Mouse (Mus musculus): ENCODE measurements at regions not wholly inside any gene's neighbourhood (a gene's known extent, or its start where the extent isn't known, plus 50 kb on each side); places are given as distances from the start of the nearest gene placed in this dataset.
A peak's percentile ranks its signal among the peaks of the same experiment; 100 is the strongest.

GRCm38 (mm10) chr8:88883751-88884390 is 160.1 kb downstream of the Sall1 start:
- intact Hi-C loops (cut with DNase I): no loop called here
- Histone ChIP-seq H3K4me3 (no peak overlapping the region), H3K27ac (no peak overlapping the region), H3K27me3 (ENCODE audit: control insufficient read depth, insufficient read depth, low read length) (no peaks in the 10 kb centered on the region), H3K9ac (ENCODE audit: low read depth, low read length) (no peak overlapping the region), H3K4me1 (ENCODE audit: control insufficient read depth, insufficient read depth, low read length) (peaks cover 2% of the 10 kb centered on the region), H3K79me2 (replicated peaks; ENCODE audit: control insufficient read depth, insufficient read depth, low read length) (no peaks in the 10 kb centered on the region), H3K36me3 (ENCODE audit: control insufficient read depth, insufficient read depth, low read length) (no peaks in the 10 kb centered on the region)
- WGBS: 83% methylated on average over 15 of the region's 15 CpGs
- TF ChIP-seq EP300 (IDR thresholded peaks at IDR 0.05; ENCODE audit: insufficient read depth, low read depth, low read length): no peak
- TF ChIP-seq CTCF (IDR thresholded peaks at IDR 0.05): no peak
- no peak for TF ChIP-seq POLR2A (IDR thresholded peaks at IDR 0.05; ENCODE audit: insufficient read depth, low read depth, low read length)
- DNase-seq: no peak

GRCm38 (mm10) chr8:88879857-88880256 is 164.1 kb downstream of the Sall1 start:
- Histone ChIP-seq H3K9ac (ENCODE audit: low read depth, low read length) (no peak overlapping the region), H3K79me2 (replicated peaks; ENCODE audit: control insufficient read depth, insufficient read depth, low read length) (no peaks in the 10 kb centered on the region), H3K4me3 (no peak overlapping the region), H3K27me3 (ENCODE audit: control insufficient read depth, insufficient read depth, low read length) (no peaks in the 10 kb centered on the region; the same call in 1 of the 2 replicates), H3K4me1 (ENCODE audit: control insufficient read depth, insufficient read depth, low read length) (peaks cover 2% of the 10 kb centered on the region), H3K36me3 (ENCODE audit: control insufficient read depth, insufficient read depth, low read length) (no peaks in the 10 kb centered on the region), H3K27ac (no peak overlapping the region)
- TF ChIP-seq POLR2A (IDR thresholded peaks at IDR 0.05; ENCODE audit: insufficient read depth, low read depth, low read length): no peak
- TF ChIP-seq EP300 (IDR thresholded peaks at IDR 0.05; ENCODE audit: insufficient read depth, low read depth, low read length): no peak
- intact Hi-C loops (cut with DNase I): no loop called here
- DNase-seq: peak; percentile 55 to 73
- WGBS: 14% methylated on average over 7 of the region's 7 CpGs

- Histone ChIP-seq H3K4me3 (no peak overlapping the region), H3K27ac (no peak overlapping the region), H3K79me2 (replicated peaks; ENCODE audit: control insufficient read depth, insufficient read depth, low read length) (no peaks in the 10 kb centered on the region), H3K9ac (ENCODE audit: low read depth, low read length) (no peak overlapping the region), H3K27me3 (ENCODE audit: control insufficient read depth, insufficient read depth, low read length) (no peaks in the 10 kb centered on the region; the same call in 1 of the 2 replicates), H3K36me3 (ENCODE audit: control insufficient read depth, insufficient read depth, low read length) (no peaks in the 10 kb centered on the region), H3K4me1 (ENCODE audit: control insufficient read depth, insufficient read depth, low read length) (peaks cover 2% of the 10 kb centered on the region)
- 84% methylated on average over 10 of the region's 10 CpGs for WGBS
- no peak for DNase-seq
- intact Hi-C loops (cut with DNase I): no loop called here
- TF ChIP-seq EP300 (IDR thresholded peaks at IDR 0.05; ENCODE audit: insufficient read depth, low read depth, low read length) (no peak), POLR2A (IDR thresholded peaks at IDR 0.05; ENCODE audit: insufficient read depth, low read depth, low read length) (no peak), CTCF (IDR thresholded peaks at IDR 0.05) (no peak)
Measured at GRCm38 (mm10) chr8:88877921-88878320, 166.0 kb downstream of the Sall1 start.

GRCm38 (mm10) chr8:88862846-88863455 is 166.1 kb downstream of the Cyld start:
- no peaks in the 10 kb centered on the region for H3K27me3 ChIP-seq (ENCODE audit: control insufficient read depth, insufficient read depth, low read length)
- TF ChIP-seq EP300 (IDR thresholded peaks at IDR 0.05; ENCODE audit: insufficient read depth, low read depth, low read length) (no peak), POLR2A (IDR thresholded peaks at IDR 0.05; ENCODE audit: insufficient read depth, low read depth, low read length) (no peak), CTCF (IDR thresholded peaks at IDR 0.05) (no peak)
- H3K36me3 ChIP-seq (ENCODE audit: control insufficient read depth, insufficient read depth, low read length): no peaks in the 10 kb centered on the region
- no peak overlapping the region for H3K27ac ChIP-seq
- no peaks in the 10 kb centered on the region for H3K4me1 ChIP-seq (ENCODE audit: control insufficient read depth, insufficient read depth, low read length)
- DNase-seq: no peak
- H3K79me2 ChIP-seq (replicated peaks; ENCODE audit: control insufficient read depth, insufficient read depth, low read length): no peaks in the 10 kb centered on the region
- intact Hi-C loops (cut with DNase I): no loop called here
- 83% methylated on average over 10 of the region's 10 CpGs for WGBS
- H3K9ac ChIP-seq (ENCODE audit: low read depth, low read length): no peak overlapping the region
- no peak overlapping the region for H3K4me3 ChIP-seq

- H3K27me3 ChIP-seq (ENCODE audit: control insufficient read depth, insufficient read depth, low read length): no peaks in the 10 kb centered on the region
- H3K79me2 ChIP-seq (replicated peaks; ENCODE audit: control insufficient read depth, insufficient read depth, low read length): no peaks in the 10 kb centered on the region
- no peak overlapping the region for H3K9ac ChIP-seq (ENCODE audit: low read depth, low read length)
- intact Hi-C loops (cut with DNase I): no loop called here
- H3K27ac ChIP-seq: no peak overlapping the region
- no peak overlapping the region for H3K4me3 ChIP-seq
- TF ChIP-seq EP300 (IDR thresholded peaks at IDR 0.05; ENCODE audit: insufficient read depth, low read depth, low read length): no peak
- no peak for TF ChIP-seq POLR2A (IDR thresholded peaks at IDR 0.05; ENCODE audit: insufficient read depth, low read depth, low read length)
- no peak for TF ChIP-seq CTCF (IDR thresholded peaks at IDR 0.05)
- no peaks in the 10 kb centered on the region for H3K36me3 ChIP-seq (ENCODE audit: control insufficient read depth, insufficient read depth, low read length)
- WGBS: 71% methylated on average over 2 of the region's 2 CpGs
- H3K4me1 ChIP-seq (ENCODE audit: control insufficient read depth, insufficient read depth, low read length): no peaks in the 10 kb centered on the region
- no peak for DNase-seq
Measured at GRCm38 (mm10) chr8:88857216-88857615, 160.4 kb downstream of the Cyld start.

- no peaks in the 10 kb centered on the region for H3K36me3 ChIP-seq (ENCODE audit: control insufficient read depth, insufficient read depth, low read length)
- DNase-seq: no peak
- no peaks in the 10 kb centered on the region; the same call in 1 of the 2 replicates for H3K27me3 ChIP-seq (ENCODE audit: control insufficient read depth, insufficient read depth, low read length)
- intact Hi-C loops (cut with DNase I): no loop called here
- no peaks in the 10 kb centered on the region for H3K79me2 ChIP-seq (replicated peaks; ENCODE audit: control insufficient read depth, insufficient read depth, low read length)
- no peak overlapping the region for H3K9ac ChIP-seq (ENCODE audit: low read depth, low read length)
- no peak overlapping the region for H3K27ac ChIP-seq
- H3K4me3 ChIP-seq: no peak overlapping the region
- H3K4me1 ChIP-seq (ENCODE audit: control insufficient read depth, insufficient read depth, low read length): no peaks in the 10 kb centered on the region
- 89% methylated on average over 8 of the region's 8 CpGs for WGBS
- TF ChIP-seq POLR2A (IDR thresholded peaks at IDR 0.05; ENCODE audit: insufficient read depth, low read depth, low read length) (no peak), CTCF (IDR thresholded peaks at IDR 0.05) (no peak), EP300 (IDR thresholded peaks at IDR 0.05; ENCODE audit: insufficient read depth, low read depth, low read length) (no peak)
Measured at GRCm38 (mm10) chr8:88853200-88853599, 156.4 kb downstream of the Cyld start.

Measured in heart, adult 2 months (tissue).